Mouse (Mus musculus): ENCODE measurements around the gene Usp7.
"Not testable (repeated sequence)": the region's sequence is repeated elsewhere in the genome, so short reads cannot be mapped to it uniquely, and the experiment has no call there.

The Usp7 gene

DNA sequence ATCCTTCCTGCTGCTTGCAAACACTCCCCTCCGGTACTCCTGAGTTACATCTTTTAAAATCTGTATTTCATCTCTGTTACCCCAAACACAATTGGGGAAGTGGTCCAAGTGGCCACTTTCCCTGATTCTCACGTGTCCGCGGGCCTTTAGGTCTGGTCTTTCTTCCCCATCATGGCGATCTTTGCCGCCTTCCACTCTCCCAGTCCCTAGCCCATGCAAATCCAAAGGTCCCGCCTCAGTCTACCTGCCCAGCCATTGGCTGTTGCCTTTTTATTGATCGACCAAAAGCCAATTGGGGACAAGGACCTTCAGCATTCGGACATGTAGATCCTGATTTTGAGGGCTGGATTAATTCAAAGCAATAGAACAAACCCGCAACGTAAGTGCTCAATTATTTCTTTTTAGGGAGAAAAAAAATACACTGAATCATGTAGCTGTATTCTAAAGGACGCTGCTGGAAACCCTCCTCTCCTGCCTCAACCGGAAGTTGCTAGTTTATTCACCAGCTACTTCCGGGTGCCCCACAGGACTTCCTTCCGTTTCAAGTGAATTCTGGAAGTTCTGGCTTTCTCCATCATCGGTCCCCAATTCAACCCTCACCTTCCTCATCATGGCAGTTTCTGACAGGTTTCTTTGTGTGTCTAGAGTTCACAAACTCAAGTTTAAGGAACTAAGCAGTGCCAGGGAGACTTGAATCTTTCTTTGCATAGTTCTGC, 8.8 kb downstream of the Usp7 start:
- DNase-seq (ENCODE audit: low spot score): no peak

GRCm38 (mm10) chr16:8781660-8782059, 10.4 kb downstream of the Usp7 start:
- no peak for DNase-seq (ENCODE audit: low spot score)

DNA sequence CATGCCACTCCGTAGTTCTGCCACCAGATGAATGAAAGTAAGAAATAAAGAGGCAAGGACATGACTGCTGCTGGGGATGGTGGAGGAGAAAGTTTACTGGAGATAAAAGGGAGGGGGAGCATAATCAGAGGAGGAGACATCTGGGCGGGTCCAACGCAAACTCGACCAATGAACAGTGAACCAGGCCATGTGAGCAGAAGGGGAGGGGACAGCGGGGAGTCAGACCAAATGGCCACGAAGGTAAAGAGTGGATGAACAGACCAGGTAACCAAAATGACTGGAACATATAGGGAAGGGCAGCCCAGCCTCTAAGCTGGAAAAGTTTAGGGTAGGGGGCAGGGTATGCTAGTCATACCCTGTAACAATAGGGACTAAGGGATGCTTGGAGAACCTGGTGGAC, 10.9 kb downstream of the Usp7 start:
- DNase-seq (ENCODE audit: low spot score): no peak

- DNase-seq (ENCODE audit: low spot score): no peak
Measured at GRCm38 (mm10) chr16:8780187-8780586, 11.9 kb downstream of the Usp7 start.

- no peak for DNase-seq (ENCODE audit: low spot score)
Measured at GRCm38 (mm10) chr16:8778697-8779096, 13.4 kb downstream of the Usp7 start.

GRCm38 (mm10) chr16:8777202-8777601, 14.9 kb downstream of the Usp7 start:
- no peak for DNase-seq (ENCODE audit: low spot score)

DNA sequence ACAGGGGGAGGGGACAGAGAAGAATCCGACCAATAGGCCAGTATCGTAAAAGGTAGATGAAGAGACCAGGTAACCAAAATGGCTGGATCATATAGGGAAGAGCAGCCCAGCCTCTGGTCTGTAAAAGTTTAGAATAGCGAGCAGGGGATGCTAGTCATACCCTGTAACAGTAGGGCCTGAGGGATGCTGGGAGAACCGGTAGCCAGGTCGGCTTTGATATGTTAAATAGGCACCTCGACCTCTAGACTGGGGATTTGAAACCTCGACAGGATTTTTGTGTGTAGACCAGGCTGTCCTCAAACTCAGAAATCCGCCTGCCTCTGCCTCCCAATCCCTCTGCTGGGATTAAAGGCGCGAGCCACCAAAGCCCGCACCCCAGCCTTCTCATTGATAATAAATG, 15.5 kb downstream of the Usp7 start:
- DNase-seq (ENCODE audit: low spot score): no peak

DNA sequence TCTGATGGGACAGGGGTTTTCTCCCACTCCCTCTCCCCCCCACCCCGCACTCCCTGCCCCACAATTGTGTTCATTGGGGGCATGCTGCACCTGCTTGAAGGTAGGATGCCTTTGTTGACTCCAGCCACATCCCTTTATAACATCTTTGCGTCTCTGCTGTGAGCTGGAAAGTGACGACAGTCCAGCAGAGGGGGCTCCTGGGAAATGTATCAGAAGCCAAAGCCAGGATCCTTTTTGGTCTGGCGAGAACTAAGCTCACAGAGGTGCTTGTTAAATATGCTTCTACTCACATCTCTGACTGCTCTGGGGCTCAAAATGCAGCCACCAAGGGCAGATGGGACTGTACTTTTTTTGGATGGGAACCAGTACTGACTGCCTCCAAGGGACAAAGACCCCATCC, 21.0 kb downstream of the Usp7 start:
- no peak for DNase-seq (ENCODE audit: low spot score)

- not testable (repeated sequence) for DNase-seq (ENCODE audit: low spot score)
Measured at GRCm38 (mm10) chr16:8770342-8770741, 21.8 kb downstream of the Usp7 start.

- DNase-seq (ENCODE audit: low spot score): no peak
Measured at GRCm38 (mm10) chr16:8769466-8769865, 22.6 kb downstream of the Usp7 start.

DNA sequence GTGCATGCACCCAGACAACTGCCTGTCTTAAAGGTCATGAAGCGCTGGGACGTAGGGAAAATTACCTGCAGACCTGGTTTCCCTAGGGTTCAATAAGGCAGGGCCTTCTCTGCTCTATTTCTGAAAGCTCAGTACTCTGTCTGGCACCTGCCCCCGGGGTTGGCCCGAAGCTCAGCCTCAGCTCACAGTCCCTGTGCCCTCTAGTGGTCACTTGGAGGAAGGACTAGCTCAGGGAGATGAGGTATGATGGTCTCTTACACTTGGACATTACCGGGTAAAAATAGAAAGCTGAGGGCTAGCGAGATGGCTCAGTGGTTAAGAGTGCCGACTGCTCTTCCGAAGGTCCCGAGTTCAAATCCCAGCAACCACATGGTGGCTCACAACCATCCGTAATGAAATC, 23.0 kb downstream of the Usp7 start:
- DNase-seq (ENCODE audit: low spot score): no peak

DNA sequence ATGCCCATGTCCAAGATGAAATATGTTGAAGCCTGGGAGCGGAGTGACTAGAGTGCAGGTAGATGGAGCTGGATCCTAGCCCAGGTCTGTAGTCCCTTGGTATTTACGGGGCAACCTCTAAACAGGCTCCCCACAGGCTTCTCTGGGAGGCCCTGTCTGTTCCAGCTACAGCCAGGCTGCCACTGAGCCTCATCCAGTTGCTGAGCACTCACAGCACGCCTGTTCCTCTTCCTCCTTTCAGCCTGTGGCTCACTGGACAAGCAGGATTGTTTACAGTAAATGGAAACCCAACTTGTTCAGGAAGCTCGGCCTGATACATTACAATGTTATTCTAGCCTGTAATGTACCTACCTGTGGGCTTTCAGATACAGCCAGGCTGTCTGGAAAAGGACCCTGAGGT, 23.5 kb downstream of the Usp7 start:
- no peak for DNase-seq (ENCODE audit: low spot score)

GRCm38 (mm10) chr16:8768071-8768470, 24.0 kb downstream of the Usp7 start:
- no peak for DNase-seq (ENCODE audit: low spot score)

GRCm38 (mm10) chr16:8767133-8768052, 24.7 kb downstream of the Usp7 start:
- DNase-seq (ENCODE audit: low spot score): no peak

GRCm38 (mm10) chr16:8766196-8766595, 25.9 kb downstream of the Usp7 start:
- no peak for DNase-seq (ENCODE audit: low spot score)

- DNase-seq (ENCODE audit: low spot score): no peak
Measured at GRCm38 (mm10) chr16:8764124-8764907, 27.8 kb downstream of the Usp7 start.

DNA sequence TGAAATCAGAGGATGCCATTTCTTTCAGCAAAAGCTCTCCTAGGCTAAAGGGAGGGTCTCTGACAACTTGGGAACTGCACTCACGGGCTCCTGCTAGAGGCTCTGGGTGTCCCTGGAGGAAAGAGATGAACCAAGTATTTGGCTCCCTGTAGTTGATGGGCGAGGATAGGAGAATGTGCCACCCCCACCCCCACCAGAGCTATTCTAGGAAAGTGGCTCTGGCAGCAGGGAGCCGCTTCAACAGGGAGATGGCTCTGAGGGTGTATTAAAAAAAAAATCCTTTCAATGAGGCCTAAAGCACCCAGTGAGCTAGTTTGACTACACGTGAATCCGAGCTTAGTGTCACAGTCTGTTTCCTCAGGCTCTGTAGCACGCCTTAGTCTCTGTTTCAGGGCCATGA, 29.1 kb downstream of the Usp7 start:
- DNase-seq (ENCODE audit: low spot score): no peak

DNA sequence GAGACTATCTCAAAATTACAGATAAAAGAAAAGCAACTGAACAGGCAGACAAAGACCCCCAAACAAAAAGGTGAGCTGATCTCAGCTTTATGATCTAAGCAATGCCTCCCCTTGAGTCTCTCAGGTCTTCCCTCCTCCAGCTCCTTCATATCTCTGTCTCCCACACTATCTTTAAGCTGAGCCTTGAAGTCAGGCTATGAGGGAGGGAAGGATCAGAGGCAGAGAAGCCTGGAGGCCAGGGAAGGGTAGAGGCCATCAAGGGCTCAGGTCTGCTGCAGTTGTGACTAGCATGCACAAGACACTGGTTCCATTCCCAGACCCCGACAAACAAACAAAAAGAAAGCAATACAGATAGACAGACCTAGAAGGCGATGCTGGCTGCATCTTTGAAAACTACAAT, 30.2 kb downstream of the Usp7 start:
- DNase-seq (ENCODE audit: low spot score): no peak

DNA sequence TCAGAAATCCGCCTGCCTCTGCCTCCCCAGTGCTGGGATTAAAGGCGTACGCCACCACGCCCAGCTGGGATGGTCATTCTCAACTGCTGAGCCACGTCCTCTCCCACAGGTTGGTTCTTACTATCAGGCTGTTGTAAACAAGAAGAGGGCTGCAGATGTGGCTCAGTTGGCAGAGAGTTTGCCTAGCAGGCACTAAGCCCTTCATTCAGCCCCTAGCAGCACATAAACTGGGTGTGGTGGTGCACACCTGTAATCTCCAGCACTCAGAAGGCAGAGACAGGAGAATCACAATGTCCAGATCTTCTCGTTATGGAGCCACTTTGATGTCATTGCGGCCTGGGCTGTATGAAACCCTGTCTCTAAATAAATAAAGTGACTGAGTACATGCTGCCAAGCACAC, 31.1 kb downstream of the Usp7 start:
- no peak for DNase-seq (ENCODE audit: low spot score)

- no peak for DNase-seq (ENCODE audit: low spot score)
Measured at GRCm38 (mm10) chr16:8758979-8759378, 33.1 kb downstream of the Usp7 start.

DNA sequence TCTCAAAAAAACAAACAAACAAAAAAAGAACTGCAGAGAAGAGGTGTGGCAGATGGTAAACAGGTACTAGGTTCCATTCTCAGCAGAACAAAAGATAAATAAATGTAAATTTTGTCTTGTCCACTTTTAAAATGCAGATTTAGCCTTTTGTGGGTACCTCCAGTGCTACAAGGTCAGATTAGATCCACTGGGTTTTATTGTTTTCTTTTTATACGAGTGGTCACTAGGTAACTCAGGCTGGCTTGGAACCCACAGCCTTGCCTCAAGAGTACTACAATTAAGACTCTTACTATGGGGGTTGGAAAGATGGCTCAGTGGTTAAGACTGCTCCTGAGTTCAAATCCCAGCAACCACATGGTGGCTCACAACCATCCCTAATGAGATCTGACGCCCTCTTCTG, 33.9 kb downstream of the Usp7 start:
- DNase-seq (ENCODE audit: low spot score): no peak

GRCm38 (mm10) chr16:8757586-8757985, 34.5 kb downstream of the Usp7 start:
- DNase-seq (ENCODE audit: low spot score): not testable (repeated sequence)

- no peak for DNase-seq (ENCODE audit: low spot score)
Measured at GRCm38 (mm10) chr16:8752334-8752733, 39.8 kb downstream of the Usp7 start.

Data from layer of hippocampus, adult 9-10 months (tissue).